19 mouse cellular contexts compared by ENCODE assay signal in genomic region chr7:125430170-125430842, GRCm38 (mm10). TPM values are rescaled to one million over a fixed set of nuclear protein-coding genes. Genes with fewer than 3 reads are reported as not detected.
A peak's percentile ranks its signal among the peaks of the same experiment; 100 is the strongest.
DNase-seq lines count a peak whose midpoint lies in the region; ATAC-seq and TF ChIP-seq lines count a peak whose summit lies in the region.
"Had no signal": no experiment of that assay in that cellular context is flagged by ENCODE, and none has a peak within 500 bp of the region (broad histone marks: within the 10 kb centered on the region; RNA-seq: fewer than 3 reads in every experiment).

No protein-coding gene starts in this region.

- no peak for DNase-seq in lung, postnatal 0 days (ENCODE audit: low spot score)
- no peak for DNase-seq in lung, postnatal 36 days
- no peak for DNase-seq in liver, embryonic 14.5 days (ENCODE audit: low read depth in 3 of 3, low spot score in 3 of 3)
- no peak for DNase-seq in liver, postnatal 0 days
- DNase-seq: cerebellum, adult 2 months; gastrocnemius, postnatal 10 days; heart, adult 11 months; heart, postnatal 36 days; retina, postnatal 1 day; right cerebral cortex, postnatal 4 days had no signal

- TF ChIP-seq CTCF in intestine, postnatal 0 days (IDR thresholded peaks at IDR 0.05; ENCODE audit: low read depth): no peak
- no peak for TF ChIP-seq CTCF in lung, postnatal 0 days (IDR thresholded peaks at IDR 0.05)
- no peak for TF ChIP-seq CTCF in liver, embryonic 14.5 days (IDR thresholded peaks at IDR 0.05; ENCODE audit: low read depth)
- no peak for TF ChIP-seq CTCF in liver, postnatal 0 days (IDR thresholded peaks at IDR 0.05; ENCODE audit: low read depth)

- WGBS in intestine, postnatal 0 days: 50% methylated on average over 7 of the region's 7 CpGs
- WGBS in intestine, embryonic 16.5 days: 57% methylated on average over 7 of the region's 7 CpGs
- 46% methylated on average over 7 of the region's 7 CpGs for WGBS in lung, postnatal 0 days
- 68% methylated on average over 7 of the region's 7 CpGs for WGBS in liver, embryonic 14.5 days (ENCODE audit: insufficient replicate concordance)
- WGBS in liver, postnatal 0 days (ENCODE audit: insufficient replicate concordance): 75% methylated on average over 7 of the region's 7 CpGs
- 59% methylated on average over 7 of the region's 7 CpGs for WGBS in kidney, embryonic 14.5 days

- no peak overlapping the region for H3K9ac ChIP-seq in intestine, postnatal 0 days (ENCODE audit: low read depth, low read length)
- H3K9ac ChIP-seq in intestine, embryonic 16.5 days (ENCODE audit: low read depth, low read length): no peak overlapping the region
- no peak overlapping the region for H3K9ac ChIP-seq in lung, postnatal 0 days (replicated peaks; ENCODE audit: low read depth)
- peak overlapping the region; percentile 24; the same call in 1 of the 2 replicates for H3K9ac ChIP-seq in liver, embryonic 14.5 days (replicated peaks)
- no peak overlapping the region for H3K9ac ChIP-seq in liver, postnatal 0 days (replicated peaks)
- H3K9ac ChIP-seq in kidney, embryonic 14.5 days (ENCODE audit: low read depth, low read length): no peak overlapping the region
- H3K9ac ChIP-seq: forebrain, embryonic 13.5 days; heart, embryonic 13.5 days; kidney, embryonic 15.5 days; limb, embryonic 12.5 days; midbrain, embryonic 12.5 days had no signal

- no peak for TF ChIP-seq EP300 in lung, postnatal 0 days (IDR thresholded peaks at IDR 0.05)
- TF ChIP-seq EP300 in liver, embryonic 14.5 days (IDR thresholded peaks at IDR 0.05; ENCODE audit: low read depth): no peak
- TF ChIP-seq EP300 in liver, postnatal 0 days (IDR thresholded peaks at IDR 0.05; ENCODE audit: low read depth): no peak

- no peaks in the 10 kb centered on the region for H3K27me3 ChIP-seq in intestine, postnatal 0 days (replicated peaks; ENCODE audit: control insufficient read depth, insufficient read depth, low read length)
- no peaks in the 10 kb centered on the region for H3K27me3 ChIP-seq in intestine, embryonic 16.5 days (replicated peaks; ENCODE audit: control insufficient read depth, insufficient read depth, low read length)
- H3K27me3 ChIP-seq in lung, postnatal 0 days (replicated peaks; ENCODE audit: insufficient read depth, low read length): no peaks in the 10 kb centered on the region
- H3K27me3 ChIP-seq in liver, embryonic 14.5 days (ENCODE audit: control insufficient read depth, insufficient read depth, low read length): no peaks in the 10 kb centered on the region
- no peaks in the 10 kb centered on the region for H3K27me3 ChIP-seq in liver, postnatal 0 days (ENCODE audit: insufficient read depth, low read length)
- no peaks in the 10 kb centered on the region for H3K27me3 ChIP-seq in kidney, embryonic 14.5 days (ENCODE audit: control insufficient read depth, insufficient read depth, low read length)
- H3K27me3 ChIP-seq: forebrain, embryonic 13.5 days; heart, embryonic 13.5 days; kidney, embryonic 15.5 days; limb, embryonic 12.5 days; midbrain, embryonic 12.5 days had no signal

- no peak overlapping the region for H3K4me3 ChIP-seq in intestine, postnatal 0 days (ENCODE audit: low read depth, low read length)
- H3K4me3 ChIP-seq in intestine, embryonic 16.5 days (ENCODE audit: low read length): no peak overlapping the region
- H3K4me3 ChIP-seq in lung, postnatal 0 days (ENCODE audit: low read depth, low read length): no peak overlapping the region
- no peak overlapping the region for H3K4me3 ChIP-seq in liver, embryonic 14.5 days (ENCODE audit: insufficient read depth in 1 of 2, low read depth in 2 of 2, low read length in 2 of 2)
- H3K4me3 ChIP-seq in liver, postnatal 0 days (ENCODE audit: low read depth, low read length): no peak overlapping the region
- H3K4me3 ChIP-seq in kidney, embryonic 14.5 days (ENCODE audit: low read length): no peak overlapping the region
- H3K4me3 ChIP-seq: forebrain, embryonic 13.5 days; heart, embryonic 13.5 days; kidney, embryonic 15.5 days; limb, embryonic 12.5 days; midbrain, embryonic 12.5 days had no signal

- no peaks in the 10 kb centered on the region for H3K9me3 ChIP-seq in intestine, postnatal 0 days (ENCODE audit: control insufficient read depth)
- H3K9me3 ChIP-seq in intestine, embryonic 16.5 days (ENCODE audit: control insufficient read depth, low read length): peaks cover 5% of the 10 kb centered on the region; the same call in 1 of the 2 replicates
- H3K9me3 ChIP-seq in lung, postnatal 0 days (ENCODE audit: low read length): peaks cover 4% of the 10 kb centered on the region; the same call in 1 of the 2 replicates
- H3K9me3 ChIP-seq in liver, embryonic 14.5 days (ENCODE audit: control insufficient read depth, low read length): no peaks in the 10 kb centered on the region; the same call in 1 of the 2 replicates
- H3K9me3 ChIP-seq in liver, postnatal 0 days (ENCODE audit: low read length): peaks cover 2% of the 10 kb centered on the region; the same call in 1 of the 2 replicates
- no peaks in the 10 kb centered on the region for H3K9me3 ChIP-seq in kidney, embryonic 14.5 days (ENCODE audit: control insufficient read depth, low read length)
- H3K9me3 ChIP-seq: forebrain, embryonic 13.5 days; kidney, embryonic 15.5 days; limb, embryonic 12.5 days; midbrain, embryonic 12.5 days had no signal

- peak; percentile 52; the same call in 1 of the 2 replicates for ATAC-seq in intestine, postnatal 0 days
- ATAC-seq in intestine, embryonic 16.5 days: no peak
- 0 out of 2 replicates have a peak, but pooled peaks have one; percentile 12 for ATAC-seq in lung, postnatal 0 days
- ATAC-seq in liver, embryonic 14.5 days (ENCODE audit: insufficient read depth): no peak
- ATAC-seq in liver, postnatal 0 days: no peak
- no peak for ATAC-seq in kidney, embryonic 14.5 days (ENCODE audit: low FRiP score, low TSS enrichment)
- ATAC-seq: forebrain, embryonic 13.5 days had no signal

- peaks cover 11% of the 10 kb centered on the region; the same call in 1 of the 2 replicates for H3K4me1 ChIP-seq in intestine, postnatal 0 days (replicated peaks; ENCODE audit: control insufficient read depth, insufficient read depth, low read length)
- peaks cover 15% of the 10 kb centered on the region for H3K4me1 ChIP-seq in intestine, embryonic 16.5 days (ENCODE audit: control insufficient read depth, insufficient read depth, low read length)
- peaks cover 3% of the 10 kb centered on the region for H3K4me1 ChIP-seq in lung, postnatal 0 days (ENCODE audit: insufficient read depth, low read depth, low read length)
- H3K4me1 ChIP-seq in liver, embryonic 14.5 days (replicated peaks; ENCODE audit: control insufficient read depth in 2 of 2, insufficient read depth in 2 of 2, low read length in 1 of 2): peaks cover 25 to 38% of the 10 kb centered on the region in 2 experiments
- H3K4me1 ChIP-seq in liver, postnatal 0 days (ENCODE audit: insufficient read depth): peaks cover 14% of the 10 kb centered on the region
- H3K4me1 ChIP-seq in kidney, embryonic 14.5 days (ENCODE audit: control insufficient read depth, insufficient read depth, low read length): no peaks in the 10 kb centered on the region

- no peak overlapping the region for H3K27ac ChIP-seq in intestine, postnatal 0 days (ENCODE audit: low read depth, low read length)
- H3K27ac ChIP-seq in intestine, embryonic 16.5 days (ENCODE audit: low read length): no peak overlapping the region
- no peak overlapping the region for H3K27ac ChIP-seq in lung, postnatal 0 days (ENCODE audit: low read length)
- H3K27ac ChIP-seq in liver, embryonic 14.5 days: peak overlapping the region; percentile 80
- H3K27ac ChIP-seq in liver, postnatal 0 days (ENCODE audit: low read depth): 0 out of 2 replicates have a peak overlapping the region, but pooled peaks have one; percentile 16
- no peak overlapping the region for H3K27ac ChIP-seq in kidney, embryonic 14.5 days (ENCODE audit: low read depth, low read length)
- H3K27ac ChIP-seq: forebrain, embryonic 13.5 days; heart, embryonic 13.5 days; kidney, embryonic 15.5 days; limb, embryonic 12.5 days; midbrain, embryonic 12.5 days; stomach, postnatal 0 days had no signal

- no peaks in the 10 kb centered on the region for H3K36me3 ChIP-seq in intestine, postnatal 0 days (ENCODE audit: control insufficient read depth, insufficient read depth)
- H3K36me3 ChIP-seq in intestine, embryonic 16.5 days (ENCODE audit: control insufficient read depth, insufficient read depth, low read length): no peaks in the 10 kb centered on the region
- H3K36me3 ChIP-seq in lung, postnatal 0 days (ENCODE audit: insufficient read depth, low read length): no peaks in the 10 kb centered on the region
- H3K36me3 ChIP-seq in liver, embryonic 14.5 days (replicated peaks; ENCODE audit: control insufficient read depth, insufficient read depth, low read depth): no peaks in the 10 kb centered on the region
- H3K36me3 ChIP-seq in liver, postnatal 0 days (replicated peaks; ENCODE audit: insufficient read depth, low read length): no peaks in the 10 kb centered on the region
- no peaks in the 10 kb centered on the region for H3K36me3 ChIP-seq in kidney, embryonic 14.5 days (ENCODE audit: control insufficient read depth, insufficient read depth, low read length)
- H3K36me3 ChIP-seq: heart, embryonic 13.5 days; kidney, embryonic 15.5 days; limb, embryonic 12.5 days; midbrain, embryonic 12.5 days had no signal

- no peak overlapping the region for H3K4me2 ChIP-seq in intestine, postnatal 0 days (replicated peaks; ENCODE audit: low read depth)
- H3K4me2 ChIP-seq in intestine, embryonic 16.5 days (ENCODE audit: low read depth, low read length): no peak overlapping the region
- H3K4me2 ChIP-seq in lung, postnatal 0 days (replicated peaks; ENCODE audit: low read depth, low read length): no peak overlapping the region
- H3K4me2 ChIP-seq in liver, embryonic 14.5 days (ENCODE audit: low read depth): no peak overlapping the region
- H3K4me2 ChIP-seq in liver, postnatal 0 days (ENCODE audit: low read depth, low read length): no peak overlapping the region
- no peak overlapping the region for H3K4me2 ChIP-seq in kidney, embryonic 14.5 days (replicated peaks; ENCODE audit: low read depth, low read length)
- H3K4me2 ChIP-seq: forebrain, embryonic 13.5 days; heart, embryonic 13.5 days; kidney, embryonic 15.5 days; limb, embryonic 12.5 days; midbrain, embryonic 12.5 days had no signal

RNA-seq across cellular contexts. Expression of gene Kdm8, which starts 14.2 kb away (rescaled TPM):
- 3.3 and 3.5 TPM in 2 replicates for polyA plus RNA-seq in intestine, postnatal 0 days (2015; fragmentation: Nextera tagmentation; extraction: Ambion mirVana)
- polyA plus RNA-seq in intestine, embryonic 16.5 days (2015; fragmentation: Nextera tagmentation; extraction: Ambion mirVana): 9.3 and 10.4 TPM in 2 replicates
- polyA plus RNA-seq in lung, postnatal 0 days (2015; fragmentation: Nextera tagmentation; extraction: Ambion mirVana): 4.2 and 5.6 TPM in 2 replicates
- 5.7 and 6.1 TPM in 2 replicates for polyA plus RNA-seq in liver, embryonic 14.5 days (2012; rRNA removed)
- polyA plus RNA-seq in liver, embryonic 14.5 days (2014; fragmentation: Nextera tagmentation; extraction: Ambion mirVana): 4.7 and 6.4 TPM in 2 replicates
- polyA plus RNA-seq in liver, postnatal 0 days (2015; fragmentation: Nextera tagmentation; extraction: Ambion mirVana): 2.1 and 2.8 TPM in 2 replicates
- polyA plus RNA-seq in kidney, embryonic 14.5 days (2014; fragmentation: Nextera tagmentation; extraction: Ambion mirVana): 9.6 and 12.7 TPM in 2 replicates

Comparison
In these comparisons a context has a peak if more than half of its experiments do, and no peak if none do; other contexts are left out.
1. ATAC-seq: peak in intestine, postnatal 0 days (single experiment) and lung, postnatal 0 days (single experiment); none in intestine, embryonic 16.5 days (single experiment), liver, embryonic 14.5 days (single experiment), liver, postnatal 0 days (single experiment) and kidney, embryonic 14.5 days (single experiment).
2. H3K27ac ChIP-seq: peak in liver, embryonic 14.5 days (single experiment) and liver, postnatal 0 days (single experiment); none in intestine, postnatal 0 days (single experiment), intestine, embryonic 16.5 days (single experiment), lung, postnatal 0 days (single experiment) and kidney, embryonic 14.5 days (single experiment).